Mouse (Mus musculus) heart, embryonic 15.5 days (tissue): Measurements from ENCODE around the gene Usp2. TPM values are rescaled to one million over a fixed set of nuclear protein-coding genes. Genes with fewer than 3 reads are reported as not detected.
A peak's percentile ranks its signal among the peaks of the same experiment; 100 is the strongest.

Experiments
- ATAC-seq: fragments of 200-750 bp; cut with Nextera tagmentation; replicated peaks from 2 replicates; pipeline ENCODE4 v1.8.0; 2017; ENCODE audit warnings: low read depth, moderate TSS enrichment; ENCODE audit not compliant: insufficient number of reproducible peaks, insufficient read depth, low FRiP score
- H3K27ac ChIP-seq: fragments of 300-500 bp; sonication (generic); 2 replicates; pipeline ENCODE4 v1.5.1; 2015; ENCODE audit warnings: mild to moderate bottlenecking, inconsistent platforms
- H3K27me3 ChIP-seq: fragments of 300-500 bp; sonication (generic); 2 replicates; pipeline ENCODE4 v1.6.1; 2015; ENCODE audit warnings: inconsistent platforms
- H3K36me3 ChIP-seq: fragments of 300-500 bp; sonication (generic); 2 replicates; pipeline ENCODE4 v1.6.1; 2015; ENCODE audit warnings: mild to moderate bottlenecking, inconsistent platforms
- H3K4me1 ChIP-seq: fragments of 300-500 bp; sonication (generic); replicated peaks from 2 replicates; pipeline ENCODE4 v1.6.1; 2015; ENCODE audit warnings: inconsistent platforms
- H3K4me2 ChIP-seq: fragments of 300-500 bp; sonication (generic); 2 replicates; pipeline ENCODE4 v1.6.1; 2015; ENCODE audit warnings: inconsistent platforms, mild to moderate bottlenecking, moderate library complexity
- H3K4me3 ChIP-seq: fragments of 300-500 bp; sonication (generic); 2 replicates; pipeline ENCODE4 v1.5.1; 2015; ENCODE audit warnings: mild to moderate bottlenecking, inconsistent platforms
- H3K9ac ChIP-seq: fragments of 300-500 bp; sonication (generic); 2 replicates; pipeline ENCODE4 v1.6.1; 2015; ENCODE audit warnings: mild to moderate bottlenecking, inconsistent platforms
- H3K9me3 ChIP-seq: fragments of 300-500 bp; sonication (generic); replicated peaks from 2 replicates; pipeline ENCODE4 v1.6.1; 2016; ENCODE audit warnings: inconsistent platforms
- WGBS: fragments of 180-500 bp; shearing (Covaris S2); methylation state at CpG from one replicate; pipeline ENCODE4 v1.1.7; 2015; ENCODE audit warnings: mixed read lengths; 5-methylcytosine and 5-hydroxymethylcytosine counted together
- polyA plus RNA-seq: library from polyadenylated mRNA; unstranded; fragments of >200 nt; fragmentation: Nextera tagmentation; extraction: Ambion mirVana; gene quantifications from 2 replicates; pipeline ENCODE4 v1.2.1, GENCODE M21; 2015

Gene Usp2
- polyA plus RNA-seq, 1 experiment from 2014 or later, result 74.9 TPM

- Histone ChIP-seq H3K4me2 (peak overlapping the region; percentile 89), H3K36me3 (no peaks in the 10 kb centered on the region), H3K9ac (peak overlapping the region; percentile 59), H3K9me3 (no peaks in the 10 kb centered on the region), H3K27ac (peak overlapping the region; percentile 92), H3K4me1 (peaks cover 63% of the 10 kb centered on the region), H3K27me3 (no peaks in the 10 kb centered on the region), H3K4me3 (peak overlapping the region; percentile 49)
- ATAC-seq, result no peak
- 45% methylated on average over 14 of the region's 14 CpGs for WGBS
Observed at GRCm38 (mm10) chr9:44070113-44070843, 3.5 kb downstream of the Usp2 start.

GRCm38 (mm10) chr9:44070844-44071231 is 4.0 kb downstream of the Usp2 start:
- Histone ChIP-seq H3K4me3 (peak overlapping the region; percentile 49), H3K4me2 (peak overlapping the region; percentile 89), H3K36me3 (no peaks in the 10 kb centered on the region), H3K27me3 (no peaks in the 10 kb centered on the region), H3K27ac (peak overlapping the region; percentile 92), H3K9ac (peak overlapping the region; percentile 59), H3K9me3 (no peaks in the 10 kb centered on the region), H3K4me1 (peaks cover 68% of the 10 kb centered on the region)
- ATAC-seq, result no peak
- WGBS, result 26% methylated on average over 8 of the region's 8 CpGs

GRCm38 (mm10) chr9:44071914-44072598 is 5.2 kb downstream of the Usp2 start:
- Histone ChIP-seq H3K4me3 (peak overlapping the region; percentile 49), H3K4me2 (peak overlapping the region; percentile 89), H3K9ac (peak overlapping the region; percentile 30; the same call in 1 of the 2 replicates), H3K27me3 (no peaks in the 10 kb centered on the region), H3K36me3 (no peaks in the 10 kb centered on the region), H3K27ac (peak overlapping the region; percentile 70), H3K4me1 (peaks cover 79% of the 10 kb centered on the region), H3K9me3 (no peaks in the 10 kb centered on the region)
- WGBS, result 24% methylated on average over 11 of the region's 11 CpGs
- no peak for ATAC-seq

- 24% methylated on average over 4 of the region's 4 CpGs for WGBS
- H3K27ac ChIP-seq, result peak overlapping the region; percentile 70
- peak overlapping the region; percentile 30; the same call in 1 of the 2 replicates for H3K9ac ChIP-seq
- H3K4me3 ChIP-seq, result 0 out of 2 replicates have a peak overlapping the region, but pooled peaks have one; percentile 49
- H3K4me2 ChIP-seq, result peak overlapping the region; percentile 89
- no peaks in the 10 kb centered on the region for H3K9me3 ChIP-seq
- no peaks in the 10 kb centered on the region for H3K27me3 ChIP-seq
- ATAC-seq, result no peak; the same call in 1 of the 2 replicates
- H3K4me1 ChIP-seq, result peaks cover 79% of the 10 kb centered on the region
- no peaks in the 10 kb centered on the region for H3K36me3 ChIP-seq
Observed at GRCm38 (mm10) chr9:44072599-44072915, 5.7 kb downstream of the Usp2 start.

- Histone ChIP-seq H3K9ac (peak overlapping the region; percentile 8; the same call in 1 of the 2 replicates), H3K4me3 (no peak overlapping the region), H3K27me3 (no peaks in the 10 kb centered on the region), H3K4me1 (peaks cover 79% of the 10 kb centered on the region), H3K36me3 (peaks cover 3% of the 10 kb centered on the region; the same call in 1 of the 2 replicates), H3K9me3 (no peaks in the 10 kb centered on the region), H3K27ac (peak overlapping the region; percentile 70; the same call in 1 of the 2 replicates), H3K4me2 (peak overlapping the region; percentile 89)
- ATAC-seq, result no peak
- 57% methylated on average over 5 of the region's 5 CpGs for WGBS
Observed at GRCm38 (mm10) chr9:44073115-44073514, 6.3 kb downstream of the Usp2 start.

GRCm38 (mm10) chr9:44074395-44075275 is 7.8 kb downstream of the Usp2 start:
- Histone ChIP-seq H3K9ac (no peak overlapping the region), H3K4me1 (peaks cover 88% of the 10 kb centered on the region), H3K4me3 (no peak overlapping the region), H3K4me2 (no peak overlapping the region), H3K9me3 (no peaks in the 10 kb centered on the region), H3K36me3 (peaks cover 3% of the 10 kb centered on the region; the same call in 1 of the 2 replicates), H3K27ac (no peak overlapping the region), H3K27me3 (no peaks in the 10 kb centered on the region)
- no peak for ATAC-seq
- 64% methylated on average over 9 of the region's 9 CpGs for WGBS

GRCm38 (mm10) chr9:44075276-44075995 is 8.6 kb downstream of the Usp2 start:
- H3K27ac ChIP-seq, result no peak overlapping the region
- no peaks in the 10 kb centered on the region for H3K9me3 ChIP-seq
- no peak overlapping the region for H3K4me3 ChIP-seq
- no peak overlapping the region for H3K4me2 ChIP-seq
- WGBS, result 73% methylated on average over 24 of the region's 24 CpGs
- peaks cover 90% of the 10 kb centered on the region for H3K4me1 ChIP-seq
- no peak overlapping the region for H3K9ac ChIP-seq
- ATAC-seq, result no peak
- no peaks in the 10 kb centered on the region for H3K27me3 ChIP-seq
- peaks cover 3% of the 10 kb centered on the region; the same call in 1 of the 2 replicates for H3K36me3 ChIP-seq

- H3K27ac ChIP-seq, result peak overlapping the region; percentile 1
- no peaks in the 10 kb centered on the region for H3K27me3 ChIP-seq
- no peak overlapping the region for H3K4me3 ChIP-seq
- H3K4me1 ChIP-seq, result peaks cover 90% of the 10 kb centered on the region
- H3K9ac ChIP-seq, result no peak overlapping the region
- WGBS, result 63% methylated on average over 16 of the region's 16 CpGs
- no peaks in the 10 kb centered on the region for H3K9me3 ChIP-seq
- H3K36me3 ChIP-seq, result peaks cover 3% of the 10 kb centered on the region; the same call in 1 of the 2 replicates
- ATAC-seq, result no peak
- no peak overlapping the region for H3K4me2 ChIP-seq
Observed at GRCm38 (mm10) chr9:44075996-44076763, 9.4 kb downstream of the Usp2 start.

GRCm38 (mm10) chr9:44076764-44077120 is 9.9 kb downstream of the Usp2 start:
- no peaks in the 10 kb centered on the region for H3K9me3 ChIP-seq
- H3K9ac ChIP-seq, result no peak overlapping the region
- peaks cover 90% of the 10 kb centered on the region for H3K4me1 ChIP-seq
- H3K27ac ChIP-seq, result peak overlapping the region; percentile 1; the same call in 1 of the 2 replicates
- H3K27me3 ChIP-seq, result no peaks in the 10 kb centered on the region
- H3K4me3 ChIP-seq, result no peak overlapping the region
- WGBS, result 28% methylated on average over 5 of the region's 5 CpGs
- H3K4me2 ChIP-seq, result no peak overlapping the region; the same call in 1 of the 2 replicates
- H3K36me3 ChIP-seq, result peaks cover 3% of the 10 kb centered on the region; the same call in 1 of the 2 replicates
- ATAC-seq, result no peak
